Mouse (Mus musculus) E14TG2a.4 (cell line): ENCODE data around the gene Cwc25.

Experiments
- CTCF ChIP-seq: conservative IDR thresholded peaks from 2 replicates; pipeline ENCODE4 v1.5.1; 2014; ENCODE audit warnings: low read length
- NANOG ChIP-seq: IDR thresholded peaks from 2 replicates; pipeline ENCODE4 v1.6.1; 2014; ENCODE audit warnings: borderline replicate concordance, low read length, mixed read lengths
- POU5F1 ChIP-seq: IDR thresholded peaks from 2 replicates; pipeline ENCODE4 v1.6.1; 2014; ENCODE audit warnings: low read length, borderline replicate concordance

- no peak for TF ChIP-seq CTCF
- TF ChIP-seq POU5F1, result no peak
- TF ChIP-seq NANOG, result no peak
These were observed 29.7 kb downstream of the Cwc25 start for GRCm38 (mm10) chr11:97736645-97737044.
